Comparison of ENCODE assay signal across 19 mouse cellular contexts in the genomic region with DNA sequence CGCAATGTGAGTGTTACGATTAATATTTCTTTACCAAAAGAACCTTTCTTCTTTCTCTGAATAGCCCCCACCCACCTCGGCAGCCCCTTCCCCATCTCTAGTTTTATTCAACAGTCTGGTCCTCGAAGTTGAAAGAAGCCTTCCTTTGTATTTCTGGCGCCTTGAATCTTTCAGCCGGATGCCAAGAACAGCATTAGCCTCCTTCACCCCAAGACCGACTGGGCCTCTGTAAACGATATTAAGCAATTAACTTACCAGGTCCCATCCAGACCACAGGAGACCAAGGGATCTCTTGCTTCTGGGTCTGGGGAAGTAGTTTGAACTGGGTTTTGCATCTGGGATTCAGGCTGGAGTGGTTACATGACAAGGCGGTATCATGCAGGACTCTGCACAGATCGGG. TPM values are rescaled to one million over a fixed set of nuclear protein-coding genes. Genes with fewer than 3 reads are reported as not detected.
A peak's percentile ranks its signal among the peaks of the same experiment; 100 is the strongest.
DNase-seq lines count a peak whose midpoint lies in the region; ATAC-seq lines count a peak whose summit lies in the region.
"Had no signal": no experiment of that assay in that cellular context is flagged by ENCODE, and none has a peak within 500 bp of the region (broad histone marks: within the 10 kb centered on the region; RNA-seq: fewer than 3 reads in every experiment).

No protein-coding gene starts in this region.

- no peak for DNase-seq in frontal cortex, postnatal 14 days (ENCODE audit: low spot score in 2 of 2)
- no peak for DNase-seq in neural tube, embryonic 10.5 days (ENCODE audit: extremely low spot score, low spot score)
- no peak for DNase-seq in right cerebral cortex, postnatal 14 days
- DNase-seq in adrenal gland, postnatal 4 days (ENCODE audit: low spot score in 2 of 2): no peak
- DNase-seq in heart, adult 8-10 months (ENCODE audit: low spot score): no peak
- DNase-seq: cerebellum, postnatal 25 days; heart, postnatal 4 days; right cerebral cortex, adult 18-20 months; thymus, adult 2 months had no signal

- H3K4me2 ChIP-seq in neural tube, embryonic 13.5 days: no peak overlapping the region
- no peak overlapping the region for H3K4me2 ChIP-seq in midbrain, embryonic 13.5 days (replicated peaks)
- H3K4me2 ChIP-seq: liver, embryonic 12.5 days; lung, embryonic 15.5 days had no signal

- H3K9me3 ChIP-seq in neural tube, embryonic 13.5 days: no peaks in the 10 kb centered on the region
- H3K9me3 ChIP-seq in midbrain, embryonic 13.5 days: no peaks in the 10 kb centered on the region
- H3K9me3 ChIP-seq: G1E; liver, embryonic 12.5 days; lung, embryonic 15.5 days had no signal

- peaks cover 38% of the 10 kb centered on the region for H3K4me1 ChIP-seq in neural tube, embryonic 13.5 days (replicated peaks)
- H3K4me1 ChIP-seq in midbrain, embryonic 13.5 days (replicated peaks): peaks cover 42% of the 10 kb centered on the region

- no peaks in the 10 kb centered on the region for H3K36me3 ChIP-seq in neural tube, embryonic 13.5 days
- H3K36me3 ChIP-seq in midbrain, embryonic 13.5 days: no peaks in the 10 kb centered on the region
- H3K36me3 ChIP-seq: G1E; liver, embryonic 12.5 days; lung, embryonic 15.5 days had no signal

- no peak overlapping the region for H3K9ac ChIP-seq in neural tube, embryonic 13.5 days
- H3K9ac ChIP-seq in midbrain, embryonic 13.5 days (replicated peaks): no peak overlapping the region
- H3K9ac ChIP-seq: liver, embryonic 12.5 days; lung, embryonic 15.5 days had no signal

- ATAC-seq in frontal cortex, adult (ENCODE audit: low TSS enrichment): 0 out of 2 replicates have a peak, but pooled peaks have one; percentile 38
- ATAC-seq in neural tube, embryonic 13.5 days (ENCODE audit: low read depth): no peak
- no peak for ATAC-seq in midbrain, embryonic 13.5 days
- ATAC-seq: CD4-positive, CD25-positive, alpha-beta regulatory T cell, adult 4 months; intestine, postnatal 0 days; liver, embryonic 12.5 days had no signal

- H3K27ac ChIP-seq in neural tube, embryonic 13.5 days (replicated peaks): peak overlapping the region; percentile 70
- peak overlapping the region; percentile 74 for H3K27ac ChIP-seq in midbrain, embryonic 13.5 days
- H3K27ac ChIP-seq: liver, embryonic 12.5 days; lung, embryonic 15.5 days had no signal

- H3K27me3 ChIP-seq in neural tube, embryonic 13.5 days: no peaks in the 10 kb centered on the region
- H3K27me3 ChIP-seq in midbrain, embryonic 13.5 days: no peaks in the 10 kb centered on the region
- H3K27me3 ChIP-seq: lung, embryonic 15.5 days had no signal

- 58% methylated on average over 10 of the region's 10 CpGs for WGBS in neural tube, embryonic 13.5 days
- 46% methylated on average over 10 of the region's 10 CpGs for WGBS in midbrain, embryonic 13.5 days

- no peak overlapping the region for H3K4me3 ChIP-seq in neural tube, embryonic 13.5 days
- no peak overlapping the region for H3K4me3 ChIP-seq in midbrain, embryonic 13.5 days (replicated peaks)
- H3K4me3 ChIP-seq: erythroblast, embryonic 14.5 days; liver, embryonic 12.5 days; lung, embryonic 15.5 days; myocyte had no signal

RNA-seq across cellular contexts. Expression of gene Rps24, which starts 39.5 kb away (rescaled TPM):
- 669 and 687 TPM in 2 replicates for polyA plus RNA-seq in neural tube, embryonic 13.5 days (2015; fragmentation: Nextera tagmentation; extraction: Ambion mirVana)
- 677 and 688 TPM in 2 replicates for polyA plus RNA-seq in midbrain, embryonic 13.5 days (2015; fragmentation: Nextera tagmentation; extraction: Ambion mirVana)
- 1,000 to 10,000 TPM; 1,962 to 2,011 TPM for total RNA-seq in adrenal gland, postnatal 4 days (2021)
- total RNA-seq in heart, adult 8-10 months (2022): 1,000 to 10,000 TPM in 1 of 4 experiments, 100 to 1,000 TPM in 3; 885 to 1,065 (median 937) TPM

RNA-seq across cellular contexts. Expression of gene Polr3a, which starts 39.6 kb away (rescaled TPM):
- 18.3 and 22.8 TPM in 2 replicates for polyA plus RNA-seq in neural tube, embryonic 13.5 days (2015; fragmentation: Nextera tagmentation; extraction: Ambion mirVana)
- polyA plus RNA-seq in midbrain, embryonic 13.5 days (2015; fragmentation: Nextera tagmentation; extraction: Ambion mirVana): 21.1 and 23.0 TPM in 2 replicates
- total RNA-seq in adrenal gland, postnatal 4 days (2021): 10 to 100 TPM; 29.3 to 32.2 TPM
- total RNA-seq in heart, adult 8-10 months (2022): 10 to 100 TPM; 11.8 to 15.0 (median 12.9) TPM
